Mouse (Mus musculus) kidney, postnatal 14 days (tissue): ENCODE measurements around the gene Cdc45.
A peak's percentile ranks its signal among the peaks of the same experiment; 100 is the strongest.
"Not testable (repeated sequence)": the region's sequence is repeated elsewhere in the genome, so short reads cannot be mapped to it uniquely, and the experiment has no call there.

Source experiments
- DNase-seq: peaks from one replicate; pipeline ENCODE4 v3.0.0; 2022; ENCODE audit warnings: mixed read lengths

Cdc45 gene

GRCm38 (mm10) chr16:18811468-18812384 lies at the start of gene Cdc45, which contains the start of gene Ufd1:
Cdc45 (minus strand) TSS chr16:18811987.
Ufd1 (plus strand) TSS chr16:18811779.
- DNase-seq = peak; percentile 93

DNA sequence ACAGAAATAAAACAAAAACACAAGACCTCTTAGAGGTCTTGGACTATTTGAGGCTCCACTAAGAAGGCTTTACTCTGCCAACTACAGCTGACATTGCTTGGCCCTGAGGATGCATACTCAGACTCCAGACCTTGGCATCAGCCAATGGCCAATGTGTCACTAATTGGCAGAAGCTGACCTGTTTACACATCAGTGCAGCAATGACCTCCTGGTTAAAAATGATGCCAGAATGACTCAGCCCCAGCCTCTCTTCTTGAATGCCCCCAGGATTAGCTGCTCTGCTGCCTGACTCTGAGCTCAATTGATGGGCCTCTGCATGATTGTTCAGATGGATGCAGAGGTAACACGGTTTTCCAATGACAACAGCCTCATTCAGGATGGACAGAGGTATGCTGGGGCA lies 48.4 kb upstream of the Cdc45 start:
- DNase-seq = no peak

GRCm38 (mm10) chr16:18858551-18858950 lies 46.8 kb upstream of the Cdc45 start:
- peak; percentile 67 for DNase-seq

- not testable (repeated sequence) for DNase-seq
These were observed 37.9 kb upstream of the Cdc45 start for GRCm38 (mm10) chr16:18849521-18850190.

GRCm38 (mm10) chr16:18846301-18846820 lies 34.6 kb upstream of the Cdc45 start:
- DNase-seq = no peak

GRCm38 (mm10) chr16:18838346-18838745 lies 26.6 kb upstream of the Cdc45 start:
- no peak for DNase-seq

DNA sequence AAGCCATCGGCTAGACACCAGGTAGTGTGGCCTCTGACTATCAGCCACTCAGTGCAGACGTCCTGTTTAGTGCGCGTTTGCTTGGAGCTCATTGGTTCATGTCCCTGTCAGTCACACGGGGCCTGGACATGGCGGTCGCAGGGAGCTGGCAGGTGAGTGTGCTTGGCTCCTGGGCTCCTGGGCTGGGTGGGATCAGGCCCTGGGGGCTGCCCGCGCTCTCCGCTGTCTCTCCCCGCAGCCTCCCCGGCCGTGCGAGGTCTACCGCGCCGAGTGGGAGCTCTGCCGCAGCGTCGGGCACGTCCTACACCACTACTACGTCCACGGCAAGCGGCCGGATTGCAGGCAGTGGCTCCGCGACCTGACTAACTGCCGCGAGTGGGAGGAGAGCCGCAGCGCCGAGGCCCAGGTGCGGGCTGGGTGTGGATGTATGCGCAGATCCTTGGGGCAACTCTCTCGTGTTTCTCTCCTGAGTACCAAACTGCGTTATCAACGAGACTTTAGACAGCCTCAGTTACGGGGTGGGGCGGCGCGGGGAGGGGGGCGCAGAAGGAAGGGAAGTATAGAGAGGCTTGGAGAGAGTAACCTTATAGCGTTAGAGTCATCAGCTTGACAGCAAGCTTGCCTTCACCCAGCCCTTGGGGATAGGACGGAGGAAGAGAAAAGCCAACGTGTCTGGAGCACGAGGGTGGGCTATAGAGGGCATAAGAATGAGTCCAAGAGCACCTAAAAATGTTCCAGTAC lies 24.9 kb upstream of the Cdc45 start, which contains the start of the genes 2510002D24Rik and Gm28539:
Gene 2510002D24Rik (plus strand): TSS at position 111 of the 741 bp plus-strand sequence.
Gene Gm28539 (plus strand): TSS at position 117 of the 741 bp plus-strand sequence.
- DNase-seq = peak; percentile 96

- no peak for DNase-seq
These were observed 24.3 kb upstream of the Cdc45 start for GRCm38 (mm10) chr16:18836073-18836467.

- no peak for DNase-seq
These were observed 21.7 kb upstream of the Cdc45 start for GRCm38 (mm10) chr16:18833486-18833885.

GRCm38 (mm10) chr16:18829102-18829501 lies 17.3 kb upstream of the Cdc45 start:
- peak; percentile 40 for DNase-seq

DNA sequence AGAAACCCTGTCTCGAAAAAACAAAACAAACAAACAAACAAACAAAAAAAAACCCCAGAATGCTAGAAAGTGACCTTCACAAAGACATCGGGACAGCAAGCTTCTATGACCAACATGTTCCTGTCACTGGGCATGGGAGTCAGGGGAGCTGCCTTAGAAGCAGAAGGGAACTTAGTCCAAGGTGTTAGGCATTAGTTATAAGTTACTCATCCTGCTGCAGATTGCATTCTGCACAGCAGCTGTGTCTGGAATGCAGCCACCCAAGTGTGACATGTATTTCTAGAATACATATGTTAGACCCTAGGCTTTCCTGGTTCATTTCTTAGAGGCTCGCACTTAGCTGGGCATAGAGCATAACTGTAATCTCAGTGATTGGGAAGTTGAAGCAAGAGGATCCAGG lies 16.8 kb upstream of the Cdc45 start:
- peak; percentile 35 for DNase-seq

- no peak for DNase-seq
These were observed 11.1 kb upstream of the Cdc45 start for GRCm38 (mm10) chr16:18822925-18823324.

DNA sequence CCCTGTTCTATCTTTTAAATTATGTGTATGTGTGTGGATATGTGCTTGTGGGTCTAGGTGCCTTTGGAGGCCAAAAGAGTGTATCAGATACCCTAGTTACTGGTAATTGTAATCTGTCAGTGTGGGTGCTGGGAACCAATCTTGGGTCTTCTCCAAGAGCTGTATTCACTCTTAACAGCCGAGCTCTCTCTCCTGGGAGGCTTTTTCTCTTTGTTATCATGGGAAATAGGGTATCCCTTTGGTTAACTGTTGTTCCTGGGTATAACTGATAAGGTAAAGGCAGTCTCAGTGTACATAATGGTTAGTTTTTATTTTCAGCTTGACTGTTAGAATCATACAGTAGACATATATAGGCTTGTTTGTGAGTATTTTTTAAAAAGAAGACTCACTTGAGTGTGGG lies 10.6 kb upstream of the Cdc45 start:
- DNase-seq = no peak

DNA sequence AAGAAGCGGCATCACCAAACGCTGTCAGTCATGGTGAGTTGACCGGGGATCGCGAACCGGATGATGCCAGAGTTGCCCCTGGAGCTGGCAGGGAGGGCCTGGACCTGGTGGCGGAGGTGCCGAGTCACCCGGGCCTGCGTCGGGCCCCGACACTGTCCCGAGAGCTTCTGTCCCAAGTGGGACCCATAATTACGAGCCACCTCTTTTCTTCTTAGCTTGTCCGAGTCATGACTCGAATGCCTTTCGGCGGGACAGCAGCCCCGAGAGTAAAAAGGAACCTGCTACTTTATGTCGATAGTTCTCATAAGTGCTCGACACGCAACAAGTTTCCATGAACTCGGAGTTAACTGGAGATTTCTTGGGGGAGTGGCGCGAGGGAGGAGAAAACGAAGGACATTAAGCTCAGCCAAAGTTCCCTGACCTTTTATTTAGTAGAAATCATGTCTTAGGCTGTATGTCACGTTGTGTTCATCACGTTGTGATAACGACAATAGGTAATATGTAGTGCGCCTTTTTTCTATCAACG lies 661 bp upstream of the Cdc45 start:
- no peak for DNase-seq

- no peak for DNase-seq
These were observed 755 bp downstream of the Cdc45 start for GRCm38 (mm10) chr16:18811032-18811431.

GRCm38 (mm10) chr16:18809001-18809400 lies 2.8 kb downstream of the Cdc45 start:
- no peak for DNase-seq

GRCm38 (mm10) chr16:18805746-18806145 lies 6.0 kb downstream of the Cdc45 start:
- DNase-seq = no peak

- DNase-seq = peak; percentile 72
These were observed 12.9 kb downstream of the Cdc45 start for GRCm38 (mm10) chr16:18798841-18799240.

DNA sequence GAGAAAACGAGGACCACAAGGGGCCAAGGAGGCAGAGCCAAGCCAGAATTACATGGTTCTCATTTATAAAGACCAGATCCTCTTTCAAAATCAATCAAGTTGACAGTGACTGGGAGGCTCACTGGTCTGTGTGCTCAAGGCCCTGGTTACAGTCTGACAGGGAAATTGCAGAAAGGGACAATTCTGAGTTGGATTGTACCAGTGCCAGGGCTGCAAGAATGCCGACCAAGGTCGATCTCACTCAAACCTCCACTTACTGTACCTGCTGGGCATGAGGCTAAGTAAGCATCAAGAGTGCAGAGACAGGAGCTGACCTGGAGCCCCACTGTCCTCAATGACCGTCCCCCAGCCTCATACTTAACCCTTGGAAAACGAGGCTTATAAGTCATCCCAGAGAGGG lies 13.6 kb downstream of the Cdc45 start:
- no peak for DNase-seq

DNA sequence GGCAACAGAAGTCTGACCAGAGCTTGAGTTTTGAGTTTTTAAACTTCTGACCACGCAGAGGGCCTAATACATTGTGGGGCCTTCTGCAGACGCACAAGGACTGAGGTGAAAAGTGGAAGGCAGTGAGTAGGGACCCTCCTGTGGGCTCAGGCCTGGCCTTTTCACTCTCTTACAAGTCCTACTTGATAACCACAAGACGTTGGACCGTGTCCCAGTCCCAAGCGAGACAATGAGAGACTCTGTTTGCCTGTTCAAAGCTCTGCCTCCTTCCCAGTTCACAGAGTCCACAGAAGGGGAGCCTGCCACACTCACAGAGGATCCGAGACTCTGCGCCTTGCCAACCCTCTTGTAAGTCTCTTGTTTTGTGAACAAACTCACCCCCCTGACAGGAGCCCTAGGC lies 15.1 kb downstream of the Cdc45 start:
- no peak for DNase-seq

DNA sequence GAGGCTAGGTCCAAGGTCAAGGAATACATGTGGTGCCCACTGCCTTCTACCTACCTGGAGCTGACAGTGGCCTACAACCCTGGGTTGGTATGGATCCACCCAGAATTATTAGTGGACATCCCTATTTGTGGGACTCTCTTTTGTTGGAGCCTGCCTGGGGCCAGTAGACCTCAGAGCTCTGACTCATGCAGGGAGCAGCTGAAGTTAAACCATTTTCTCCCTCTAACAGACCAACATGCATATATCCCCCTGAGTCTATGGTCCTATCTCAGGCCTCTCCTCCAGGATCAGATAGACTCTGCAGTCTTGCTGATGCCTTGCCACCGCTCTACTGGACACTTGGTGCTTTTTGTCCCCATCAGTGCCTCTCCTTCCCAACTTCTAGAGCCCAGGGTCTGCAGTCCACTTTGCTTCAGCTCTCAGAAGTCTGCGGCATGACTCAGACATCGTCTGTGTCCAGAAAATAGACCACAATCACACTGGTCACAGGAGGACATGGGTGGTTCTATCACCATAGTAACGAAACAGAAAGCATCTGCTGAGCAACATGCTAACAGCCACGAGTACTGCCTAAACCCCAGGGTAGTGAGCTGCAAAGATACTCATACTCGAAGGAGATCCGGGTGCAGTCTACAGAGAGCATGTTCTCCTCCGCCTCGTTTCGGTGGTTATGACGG lies 16.4 kb downstream of the Cdc45 start:
- no peak for DNase-seq
